Mouse (Mus musculus) layer of hippocampus, adult 8-10 months (tissue): ENCODE results near the gene Taar8b. TPM values are rescaled to one million over a fixed set of nuclear protein-coding genes. Genes with fewer than 3 reads are reported as not detected.

Experiments used
- total RNA-seq, 4 experiments: library from RNA; stranded (reverse); gene quantifications; 2 replicates each; pipeline ENCODE4 v1.2.4; 2022

The Taar8b gene
- total RNA-seq, 4 experiments from 2014 or later, result not detected

Other genes with a start within 250 kb of the Taar8b start
- under 1 TPM in 3 of 4 experiments, not detected in 1; 0.17 to 0.36 (median 0.35) TPM for gene Vnn3, start 240.8 kb downstream of the Taar8b start, total RNA-seq
- not detected for gene Vnn1, start 197.6 kb downstream of the Taar8b start, total RNA-seq
- gene Taar1, start 171.9 kb downstream of the Taar8b start, total RNA-seq, result not detected
- gene Taar2, start 153.7 kb downstream of the Taar8b start, total RNA-seq, result not detected
- gene Taar3, start 142.7 kb downstream of the Taar8b start, total RNA-seq, result not detected
- gene Taar4, start 131.8 kb downstream of the Taar8b start, total RNA-seq, result not detected
- not detected for gene Taar5, start 121.6 kb downstream of the Taar8b start, total RNA-seq
- gene Taar6, start 106.6 kb downstream of the Taar8b start, total RNA-seq, result not detected
- gene Taar7a, start 98.8 kb downstream of the Taar8b start, total RNA-seq, result not detected
- gene Taar7b, start 92.4 kb downstream of the Taar8b start, total RNA-seq, result not detected
- gene Taar7d, start 65.1 kb downstream of the Taar8b start, total RNA-seq, result not detected
- not detected for gene Taar7e, start 54.7 kb downstream of the Taar8b start, total RNA-seq
- gene Taar7f, start 42.8 kb downstream of the Taar8b start, total RNA-seq, result not detected
- gene Taar8a, start 15.8 kb downstream of the Taar8b start, total RNA-seq, result not detected
- gene Taar8c, start 9.6 kb upstream of the Taar8b start, total RNA-seq, result not detected
- gene Taar9, start 17.2 kb upstream of the Taar8b start, total RNA-seq, result not detected
- 100 to 1,000 TPM; 113 to 155 (median 140) TPM for gene Stx7, start 57.0 kb upstream of the Taar8b start, total RNA-seq
- 10 to 100 TPM in 1 of 4 experiments, 1 to 10 TPM in 3; 7.0 to 10.9 (median 7.5) TPM for gene Moxd1, start 131.2 kb upstream of the Taar8b start, total RNA-seq